Mouse (Mus musculus) embryonic fibroblast, embryonic 13.5 days (primary cell): ENCODE data around the gene Klhl3.

Source experiments
- CTCF ChIP-seq: IDR thresholded peaks from 2 replicates; pipeline ENCODE4 v1.5.1; 2011; ENCODE audit warnings: mild to moderate bottlenecking, control low read depth, low read length, moderate library complexity, borderline replicate concordance; ENCODE audit not compliant: insufficient read depth
- POLR2A ChIP-seq: IDR thresholded peaks from 2 replicates; pipeline ENCODE4 v1.6.1; 2011; ENCODE audit warnings: low read depth, mild to moderate bottlenecking, control low read depth, low read length, moderate library complexity

DNA sequence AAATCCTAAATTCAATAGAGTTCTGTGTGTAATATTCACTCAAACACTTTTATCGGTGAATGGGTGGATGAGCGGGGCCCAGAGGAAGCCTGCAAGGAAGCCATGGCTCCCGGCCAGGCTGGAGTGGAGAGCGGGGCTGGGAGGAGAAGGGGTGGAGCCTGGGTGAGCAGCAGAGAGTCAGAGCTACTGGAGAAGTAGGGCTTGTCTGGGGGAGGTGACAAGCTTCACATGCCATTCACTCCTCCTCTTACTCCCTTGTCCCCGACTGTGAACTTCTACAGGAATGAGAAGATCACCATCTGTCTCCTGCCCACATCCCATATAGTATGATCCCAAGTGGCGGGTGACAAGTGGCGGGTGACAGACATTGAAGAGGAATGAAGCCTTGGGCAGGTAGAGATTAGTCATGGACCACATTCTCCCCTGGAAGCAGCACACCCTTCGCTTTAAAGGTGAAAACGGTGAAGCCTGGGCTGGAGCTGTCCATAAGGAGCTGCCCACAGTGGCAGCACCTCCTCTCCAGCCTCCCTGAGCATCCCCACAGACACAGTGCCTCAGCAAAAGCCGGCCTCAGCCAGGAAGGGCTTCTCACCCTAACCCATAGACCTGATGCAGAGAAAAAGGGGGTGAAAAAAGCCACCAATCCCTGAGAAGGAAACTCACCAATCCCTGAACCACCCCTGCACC lies 77.8 kb downstream of the Klhl3 start:
- TF ChIP-seq POLR2A (no peak), CTCF (no peak)
